Mouse (Mus musculus) c-Kit-negative CD71-positive TER-119-positive erythroid progenitor cells, embryonic 14.5 days (primary cell): Measurements from ENCODE around the gene Pars2.

Experiments
- DNase-seq: peaks from one replicate; pipeline ENCODE4 v3.0.0-alpha.2; 2013; ENCODE audit warnings: low read depth, low spot score

Gene Pars2

GRCm38 (mm10) chr4:106650833-106651527, at the start of gene Pars2:
TSS of gene Pars2 (plus strand) at chr4:106651069.
- peak; percentile 91 for DNase-seq

DNA sequence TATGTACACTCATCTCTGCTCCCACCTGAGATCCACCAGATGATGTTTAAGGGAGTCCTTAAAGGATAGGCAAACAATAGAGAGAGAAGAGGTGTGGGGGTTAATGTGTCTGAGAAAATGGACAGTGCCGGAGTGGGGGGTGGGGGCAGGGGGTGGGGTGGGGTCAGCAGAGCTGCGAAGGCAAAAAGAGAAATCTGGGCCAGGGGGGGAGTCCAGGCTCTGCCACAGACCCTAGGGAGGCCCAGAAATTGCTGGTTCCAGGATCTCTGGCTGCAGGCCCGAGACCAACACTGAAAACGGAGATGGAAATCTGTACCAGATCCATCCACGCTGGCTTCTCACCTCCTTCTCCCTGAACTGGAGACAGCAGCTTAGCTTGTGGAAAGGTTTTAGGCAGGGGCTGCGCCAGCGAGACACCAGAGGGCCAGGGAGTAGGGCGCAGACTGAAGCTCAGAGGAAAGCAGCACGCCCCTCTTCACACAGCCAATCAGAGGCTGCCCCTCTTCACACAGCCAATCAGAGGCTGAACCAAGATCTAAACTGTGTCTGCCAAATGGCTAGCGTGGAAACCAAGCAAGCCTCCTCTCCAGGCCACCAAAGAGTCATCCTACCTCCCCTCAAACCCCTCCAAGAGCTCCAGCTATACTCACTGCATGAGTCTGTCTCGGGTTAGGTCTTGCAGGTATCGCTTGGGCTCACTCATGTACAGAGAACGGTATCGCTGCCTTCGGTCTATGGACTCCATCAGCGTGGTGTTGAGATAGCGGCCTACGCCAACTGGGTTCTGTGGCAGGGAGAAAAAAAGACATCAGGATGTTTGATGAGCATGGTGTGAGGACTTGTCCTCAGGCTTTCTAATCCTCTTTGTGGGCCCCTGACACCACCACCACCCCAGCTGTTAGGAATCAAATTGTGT, 44.0 kb upstream of the Pars2 start:
- no peak for DNase-seq

- no peak for DNase-seq
These were observed 43.0 kb upstream of the Pars2 start for GRCm38 (mm10) chr4:106607905-106608304.

DNA sequence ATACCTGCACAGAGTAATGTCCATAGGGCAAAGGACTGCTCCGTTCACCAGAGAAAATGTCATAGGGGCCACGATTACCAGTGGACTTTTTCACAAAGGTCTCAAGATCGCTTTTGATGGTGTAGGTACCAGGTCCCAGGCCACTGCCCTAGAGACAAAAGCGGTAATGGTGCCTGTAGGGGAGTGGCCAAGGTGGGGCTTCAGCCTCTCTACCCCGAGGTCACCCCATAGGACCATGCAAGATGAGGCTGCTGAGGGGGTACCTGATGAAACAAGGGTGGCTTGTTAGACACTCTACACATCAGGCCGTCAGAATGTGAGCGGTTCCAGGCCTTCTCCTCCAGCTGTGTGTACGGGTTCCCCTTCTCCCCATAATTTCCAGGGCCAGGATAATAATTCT, 37.8 kb upstream of the Pars2 start:
- DNase-seq = no peak

- DNase-seq = peak; percentile 85
These were observed 37.3 kb upstream of the Pars2 start for GRCm38 (mm10) chr4:106613560-106613959.

GRCm38 (mm10) chr4:106614180-106614797, 36.6 kb upstream of the Pars2 start:
- peak; percentile 71 for DNase-seq

- no peak for DNase-seq
These were observed 36.0 kb upstream of the Pars2 start for GRCm38 (mm10) chr4:106614881-106615280.

GRCm38 (mm10) chr4:106615637-106616036, 35.2 kb upstream of the Pars2 start:
- no peak for DNase-seq

- DNase-seq = no peak
These were observed 33.8 kb upstream of the Pars2 start, which contains the start of gene Lexm for GRCm38 (mm10) chr4:106617056-106617455. TSS of gene Lexm (minus strand) at chr4:106617241.

DNA sequence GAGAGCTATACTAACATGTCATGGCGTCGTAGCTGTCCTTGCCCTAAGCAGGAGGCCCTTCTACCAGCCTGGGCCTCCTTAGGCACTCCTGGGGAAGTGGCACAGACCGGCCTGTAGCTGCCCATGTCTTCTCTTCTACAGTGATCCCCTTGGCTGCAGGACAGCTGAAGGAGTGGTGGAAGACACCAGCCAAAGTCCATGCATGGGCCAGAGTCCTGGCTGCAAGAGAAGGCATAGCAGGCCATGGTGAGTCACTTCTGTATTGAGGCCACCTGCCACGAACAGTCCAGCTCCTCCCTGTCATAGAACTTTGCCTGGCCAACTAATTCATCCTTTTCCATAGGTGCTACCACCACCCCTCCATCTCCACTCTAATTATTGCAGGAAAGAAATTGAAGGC, 32.0 kb upstream of the Pars2 start:
- no peak for DNase-seq

DNA sequence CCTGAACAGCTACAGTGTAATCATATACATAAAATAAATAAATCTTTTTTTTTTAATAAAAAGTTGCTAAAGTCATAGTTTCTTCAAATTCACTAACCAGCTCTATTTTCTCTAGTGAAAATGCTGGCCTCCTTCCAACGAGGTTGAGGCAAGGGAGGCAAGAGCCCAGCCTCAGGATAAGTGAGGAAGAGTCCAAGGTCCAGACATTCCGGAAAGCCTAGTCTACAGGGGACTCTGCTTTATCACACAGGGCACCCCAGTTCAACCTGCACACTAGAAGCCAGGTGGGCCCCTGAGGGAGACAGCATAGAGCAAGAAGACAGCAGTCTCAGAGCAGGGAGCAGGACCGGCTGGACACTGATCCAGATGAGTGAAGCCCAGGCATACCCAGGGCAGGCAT, 29.4 kb upstream of the Pars2 start:
- no peak for DNase-seq

GRCm38 (mm10) chr4:106622030-106622493, 28.8 kb upstream of the Pars2 start, which contains the start of gene Ttc22:
TSS of gene Ttc22 (plus strand) at chr4:106622432.
- no peak for DNase-seq

DNA sequence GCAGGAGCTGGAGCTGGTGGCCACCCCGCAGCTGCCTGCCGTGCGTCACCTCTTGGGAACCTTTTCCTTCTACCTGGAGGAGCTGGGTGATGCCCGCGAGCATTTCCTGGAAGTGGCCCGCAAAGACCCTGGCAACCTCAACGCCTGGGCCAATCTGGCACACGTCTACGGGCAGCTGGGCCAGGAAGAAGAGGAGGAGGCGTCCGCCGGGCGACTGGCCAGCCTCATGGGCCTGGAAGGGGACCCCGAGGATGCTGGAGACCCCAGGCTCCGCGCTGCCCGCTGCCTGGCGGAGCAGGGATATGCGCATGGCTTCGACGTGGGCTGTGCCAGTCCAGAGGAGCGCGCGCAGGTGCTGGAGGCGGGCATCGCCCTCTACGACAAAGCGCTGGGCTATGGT, 28.2 kb upstream of the Pars2 start:
- no peak for DNase-seq

GRCm38 (mm10) chr4:106624271-106624670, 26.6 kb upstream of the Pars2 start:
- no peak for DNase-seq

- no peak for DNase-seq
These were observed 23.1 kb upstream of the Pars2 start for GRCm38 (mm10) chr4:106627809-106628208.

DNA sequence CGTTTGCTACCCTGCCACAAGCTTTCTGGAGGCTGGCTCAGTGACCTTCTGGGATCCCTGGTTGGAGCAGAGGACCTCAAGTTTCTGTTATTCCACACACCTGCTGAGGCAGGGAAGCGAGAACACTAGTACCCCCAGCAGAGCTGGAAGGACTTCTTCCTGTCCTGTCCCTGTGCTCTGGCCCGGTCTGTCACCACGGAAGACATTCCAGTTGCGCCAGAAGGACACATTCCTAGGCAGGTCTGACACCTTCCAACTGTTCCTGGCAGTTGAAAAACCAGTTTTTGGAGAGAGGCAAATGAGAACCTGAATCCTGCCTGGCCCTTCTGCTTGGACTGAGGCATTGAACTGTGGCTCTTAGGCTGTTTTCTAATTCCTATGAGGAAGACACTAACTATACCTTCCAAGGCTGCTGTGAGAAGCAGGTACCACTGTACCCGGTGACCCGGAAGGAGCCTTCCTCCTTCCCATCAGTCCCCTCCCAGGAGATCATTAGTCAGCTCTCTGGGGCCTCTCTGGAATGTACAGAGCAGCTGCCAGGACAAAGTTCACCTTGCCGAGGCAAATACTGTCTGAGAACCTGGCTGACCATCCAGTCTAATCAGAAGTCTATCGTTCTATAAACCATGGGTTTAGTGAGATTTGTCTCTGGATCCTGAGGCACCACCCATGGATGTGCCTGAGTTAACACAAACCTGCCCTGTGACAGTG, 22.1 kb upstream of the Pars2 start:
- DNase-seq = no peak

DNA sequence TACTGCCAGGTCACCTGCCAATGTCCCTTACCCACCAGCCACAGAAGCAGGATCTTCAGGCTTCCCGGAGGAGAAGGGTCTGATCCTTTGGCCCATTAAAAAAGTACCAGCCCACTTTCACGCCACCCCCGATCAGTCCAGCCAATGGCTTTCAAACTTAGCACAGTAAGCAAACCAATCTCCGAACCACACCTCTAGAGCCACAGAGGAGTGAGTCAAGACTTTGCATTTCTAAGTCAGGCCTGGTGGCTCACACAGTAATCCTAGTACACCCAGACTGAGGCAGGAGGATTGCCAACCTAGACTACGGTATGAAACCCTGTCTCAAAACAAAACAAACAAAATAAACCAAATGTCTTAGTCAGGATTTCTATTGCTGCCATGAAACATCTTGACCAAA, 21.5 kb upstream of the Pars2 start:
- DNase-seq = no peak

DNA sequence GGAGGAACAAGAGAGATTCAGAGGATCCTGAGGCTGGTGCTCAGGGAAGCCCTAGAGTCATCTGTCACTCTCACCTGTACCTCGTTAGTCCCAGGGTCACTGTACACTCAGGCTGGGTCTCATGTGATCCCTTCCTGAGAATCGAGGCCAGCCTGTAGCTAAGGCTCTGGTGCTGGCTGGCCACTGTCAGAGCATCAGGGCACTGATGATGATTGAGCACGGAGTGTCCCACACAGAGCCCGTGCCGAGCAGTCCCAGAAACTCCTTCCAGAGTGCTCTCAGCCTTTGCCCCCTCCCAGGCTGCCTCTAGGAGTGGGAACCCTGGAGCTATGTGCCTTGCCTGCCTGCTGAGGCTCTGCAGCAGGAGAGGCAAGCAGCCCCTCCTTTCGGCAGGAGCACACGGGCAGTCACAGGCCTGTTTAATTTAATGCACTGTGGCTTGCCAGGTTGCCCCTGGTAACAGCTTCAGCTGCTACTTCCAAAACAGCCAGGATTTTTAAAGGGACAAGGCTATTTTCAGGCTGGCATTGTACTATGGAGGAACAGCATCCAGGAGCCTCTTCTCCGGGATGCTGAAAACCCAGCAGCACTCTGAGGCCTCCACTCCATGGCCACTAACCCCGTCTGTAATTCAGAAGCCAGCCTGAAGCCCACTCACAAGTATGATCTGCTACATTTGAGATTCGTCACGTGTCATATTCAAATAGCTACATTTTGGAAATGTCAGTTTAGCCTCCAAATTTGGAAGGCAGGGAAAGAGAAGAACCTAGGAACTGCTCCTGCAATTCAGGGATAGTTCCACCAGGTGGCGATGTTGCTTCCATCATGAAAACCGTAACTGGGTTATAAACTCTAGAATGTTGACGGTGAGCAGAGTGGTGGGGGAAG, 20.3 kb upstream of the Pars2 start:
- peak; percentile 57 for DNase-seq

DNA sequence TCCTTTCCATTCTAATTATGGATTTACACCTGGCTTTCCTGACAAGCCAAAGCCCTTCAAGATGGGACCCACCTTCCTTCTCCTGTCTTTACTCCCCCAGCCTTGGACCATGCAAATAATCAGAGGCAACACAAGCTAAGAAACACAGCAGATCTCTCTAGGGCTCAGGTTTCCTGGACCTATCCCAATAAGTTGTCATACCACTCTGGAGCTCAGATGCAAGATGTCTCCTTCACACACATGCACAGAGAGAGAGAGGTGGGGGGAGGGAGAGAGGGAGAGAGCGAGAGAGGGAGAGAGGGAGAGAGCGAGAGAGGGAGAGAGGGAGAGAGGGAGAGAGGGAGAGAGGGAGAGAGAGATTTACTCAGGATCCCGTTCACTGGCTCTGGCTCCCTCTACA, 18.6 kb upstream of the Pars2 start:
- DNase-seq = no peak

- DNase-seq = no peak
These were observed 17.4 kb upstream of the Pars2 start for GRCm38 (mm10) chr4:106633281-106634085.
